Mouse (Mus musculus) stomach, embryonic 16.5 days (tissue): ENCODE results near the gene Tfap2b. TPM values are rescaled to one million over a fixed set of nuclear protein-coding genes. Genes with fewer than 3 reads are reported as not detected.

ENCODE experiments used
- ATAC-seq: fragments of 200-750 bp; cut with Nextera tagmentation; 2 replicates; pipeline ENCODE4 v1.8.0; 2017; ENCODE audit warnings: moderate number of reproducible peaks, moderate TSS enrichment; ENCODE audit not compliant: insufficient read depth, low FRiP score
- H3K27ac ChIP-seq: fragments of 300-500 bp; sonication (generic); 2 replicates; pipeline ENCODE4 v1.5.1; 2014; ENCODE audit warnings: low read length
- H3K27me3 ChIP-seq: fragments of 300-500 bp; sonication (generic); 2 replicates; pipeline ENCODE4 v1.6.1; 2014; ENCODE audit warnings: low read length, control low read depth, mixed read lengths; ENCODE audit not compliant: control insufficient read depth, insufficient read depth
- H3K36me3 ChIP-seq: fragments of 300-500 bp; sonication (generic); 2 replicates; pipeline ENCODE4 v1.6.1; 2014; ENCODE audit warnings: low read length; ENCODE audit not compliant: control insufficient read depth, insufficient read depth
- H3K4me1 ChIP-seq: fragments of 300-500 bp; sonication (generic); 2 replicates; pipeline ENCODE4 v1.6.1; 2014; ENCODE audit warnings: low read length, control low read depth, mixed read lengths; ENCODE audit not compliant: control insufficient read depth, insufficient read depth
- H3K4me2 ChIP-seq: fragments of 300-500 bp; sonication (generic); 2 replicates; pipeline ENCODE4 v1.6.1; 2014; ENCODE audit warnings: low read depth, low read length, mixed read lengths
- H3K4me3 ChIP-seq: fragments of 300-500 bp; sonication (generic); replicated peaks from 2 replicates; pipeline ENCODE4 v1.5.1; 2014; ENCODE audit warnings: mild to moderate bottlenecking, low read length
- H3K9ac ChIP-seq: fragments of 300-500 bp; sonication (generic); 2 replicates; pipeline ENCODE4 v1.6.1; 2014; ENCODE audit warnings: low read length
- H3K9me3 ChIP-seq: fragments of 300-500 bp; sonication (generic); replicated peaks from 2 replicates; pipeline ENCODE4 v1.6.1; 2016; ENCODE audit warnings: low read length, control low read depth; ENCODE audit not compliant: control insufficient read depth
- WGBS: fragments of 180-500 bp; shearing (Covaris S2); extraction: QIAGEN DNeasy Blood & Tissue Kit; methylation state at CpG from one replicate; pipeline ENCODE4 v1.1.7; 2014; 5-methylcytosine and 5-hydroxymethylcytosine counted together
- polyA plus RNA-seq: library from polyadenylated mRNA; unstranded; fragments of >200 nt; fragmentation: Nextera tagmentation; extraction: Ambion mirVana; gene quantifications from 2 replicates; pipeline ENCODE4 v1.2.1, GENCODE M21; 2015

Gene Tfap2b
- polyA plus RNA-seq: 0.08 and 0.11 TPM in 2 replicates

DNA sequence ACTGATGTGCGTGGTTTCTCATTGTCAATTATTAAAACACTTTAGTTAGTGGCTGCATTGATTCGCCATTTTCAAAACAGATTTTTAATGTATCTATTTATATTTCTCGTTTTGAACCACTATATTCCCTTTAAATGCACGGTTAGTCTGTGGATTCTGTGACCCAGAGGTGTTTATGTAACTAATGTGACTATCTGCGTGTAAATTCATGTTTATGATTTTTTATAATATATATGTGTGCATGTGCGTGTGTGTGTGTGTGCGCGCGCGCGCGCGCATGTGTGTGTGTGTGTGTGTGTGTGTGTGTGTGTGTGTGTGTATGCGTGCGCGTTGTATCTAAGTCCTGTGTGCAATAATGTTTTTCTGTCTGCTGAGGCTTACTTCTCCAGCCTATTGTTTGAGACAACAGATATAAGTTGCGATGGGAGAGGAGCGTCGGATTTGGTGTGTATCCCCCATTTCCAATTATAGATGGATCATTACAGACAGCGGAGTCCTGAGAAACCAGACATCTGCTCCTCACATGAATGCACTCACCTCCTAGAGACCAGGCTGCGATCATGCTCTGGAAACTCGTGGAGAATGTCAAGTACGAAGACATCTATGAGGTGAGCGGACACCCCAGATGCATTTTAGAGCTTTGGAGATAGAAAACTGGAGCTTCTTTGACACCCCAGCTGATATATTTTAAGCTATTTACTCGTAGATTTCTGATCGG is at the start of gene Tfap2b:
Gene Tfap2b (plus strand): TSS at position 274 of the 718 bp plus-strand sequence.
- Histone ChIP-seq H3K27me3 (peaks cover 51% of the 10 kb centered on the region), H3K9me3 (no peaks in the 10 kb centered on the region), H3K4me2 (peak within 1 kb of the TSS; percentile 43), H3K9ac (no peak within 1 kb of the TSS), H3K4me3 (peak within 1 kb of the TSS; percentile 31), H3K4me1 (no peaks in the 10 kb centered on the region), H3K27ac (no peak within 1 kb of the TSS), H3K36me3 (no peaks in the 10 kb centered on the region)
- no peak for ATAC-seq
- 4% methylated on average over 25 of the region's 26 CpGs for WGBS

GRCm38 (mm10) chr1:19178742-19179397 is 29.8 kb upstream of the Tfap2b start:
- Histone ChIP-seq H3K4me1 (no peaks in the 10 kb centered on the region), H3K9me3 (no peaks in the 10 kb centered on the region), H3K4me2 (no peak overlapping the region), H3K4me3 (no peak overlapping the region), H3K27me3 (no peaks in the 10 kb centered on the region), H3K27ac (no peak overlapping the region), H3K9ac (no peak overlapping the region), H3K36me3 (no peaks in the 10 kb centered on the region)
- no peak for ATAC-seq
- 8% methylated on average over 4 of the region's 4 CpGs for WGBS

DNA sequence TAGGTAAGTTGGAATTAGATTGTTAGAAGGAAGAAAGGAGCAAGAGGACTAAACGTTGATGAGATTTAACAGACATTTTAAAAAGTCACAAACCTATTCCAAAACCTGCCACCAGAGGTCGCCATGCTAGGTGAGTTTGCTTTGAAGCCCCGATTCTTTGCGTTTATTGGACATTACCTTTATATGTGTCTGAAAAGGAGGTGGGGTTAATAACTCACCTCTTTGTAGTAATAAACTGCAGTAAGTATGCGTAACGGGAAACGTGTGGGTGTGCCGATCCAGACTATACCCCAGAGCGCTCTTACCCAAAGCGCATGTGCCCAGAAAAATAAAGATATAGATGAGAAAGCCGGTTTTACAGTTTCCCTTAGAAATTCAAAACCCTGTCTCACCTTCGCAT is 3.1 kb upstream of the Tfap2b start:
- H3K4me2 ChIP-seq: peak overlapping the region; percentile 48
- H3K4me3 ChIP-seq: peak overlapping the region; percentile 39
- WGBS: 3% methylated on average over 12 of the region's 12 CpGs
- no peak for ATAC-seq
- H3K9ac ChIP-seq: no peak overlapping the region
- H3K9me3 ChIP-seq: no peaks in the 10 kb centered on the region
- peaks cover 24% of the 10 kb centered on the region for H3K27me3 ChIP-seq
- H3K36me3 ChIP-seq: no peaks in the 10 kb centered on the region
- H3K4me1 ChIP-seq: no peaks in the 10 kb centered on the region
- H3K27ac ChIP-seq: no peak overlapping the region

DNA sequence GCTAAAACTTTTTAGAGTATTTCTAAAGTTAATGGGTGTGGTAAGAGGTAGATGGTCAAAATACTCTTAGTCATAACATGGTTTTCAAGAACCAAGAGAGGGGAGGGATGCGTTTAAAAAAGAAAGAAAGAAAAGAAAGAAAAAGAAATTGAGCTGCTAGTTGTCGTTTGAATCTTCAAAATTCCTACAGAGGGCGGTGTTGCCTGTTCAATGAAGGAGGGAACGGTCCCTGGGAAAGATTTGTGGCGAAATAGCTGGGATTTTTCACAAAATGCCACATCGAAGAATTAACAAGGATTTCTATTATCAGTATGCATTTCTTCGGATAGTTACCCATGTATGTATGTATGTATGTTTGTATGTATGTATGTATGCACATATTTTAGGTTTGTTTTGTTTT is 2.5 kb upstream of the Tfap2b start:
- no peak overlapping the region for H3K4me2 ChIP-seq
- ATAC-seq: no peak
- 1% methylated on average over 7 of the region's 7 CpGs for WGBS

DNA sequence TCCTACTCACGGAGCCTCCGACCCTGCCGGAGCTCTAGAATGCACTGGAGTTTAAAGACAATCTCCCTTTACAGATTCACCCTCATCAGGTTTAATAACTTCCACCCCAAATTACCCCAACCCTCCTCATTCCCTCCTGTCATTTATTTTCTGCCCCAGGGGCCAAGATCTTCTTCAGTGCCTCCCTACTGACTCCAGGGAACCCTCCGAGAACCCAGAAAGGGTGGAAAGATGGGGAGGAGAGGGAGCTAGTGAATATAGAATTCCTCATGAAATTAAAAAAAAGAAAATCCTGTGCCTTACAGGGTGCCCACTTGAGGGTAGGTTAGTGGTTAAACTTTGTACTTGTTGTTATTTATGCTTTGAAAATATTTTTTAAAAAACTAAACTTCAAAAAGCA is 1.1 kb upstream of the Tfap2b start:
- Histone ChIP-seq H3K27ac (no peak overlapping the region), H3K4me3 (no peak overlapping the region), H3K36me3 (no peaks in the 10 kb centered on the region), H3K4me2 (no peak overlapping the region), H3K4me1 (no peaks in the 10 kb centered on the region), H3K9ac (no peak overlapping the region), H3K27me3 (peaks cover 42% of the 10 kb centered on the region), H3K9me3 (no peaks in the 10 kb centered on the region)
- WGBS: 9% methylated on average over 4 of the region's 4 CpGs
- no peak for ATAC-seq

More for the DNA sequence above, 2.5 kb upstream of the Tfap2b start:
- Histone ChIP-seq H3K4me1 (no peaks in the 10 kb centered on the region), H3K4me3 (no peak overlapping the region), H3K27ac (no peak overlapping the region), H3K9me3 (no peaks in the 10 kb centered on the region), H3K9ac (no peak overlapping the region), H3K27me3 (peaks cover 29% of the 10 kb centered on the region), H3K36me3 (no peaks in the 10 kb centered on the region)

GRCm38 (mm10) chr1:19209359-19209745 is 638 bp downstream of the Tfap2b start:
- H3K4me2 ChIP-seq: no peak overlapping the region
- under 1% methylated on average over 10 of the region's 10 CpGs for WGBS
- no peaks in the 10 kb centered on the region for H3K4me1 ChIP-seq
- peak overlapping the region; percentile 31 for H3K4me3 ChIP-seq
- H3K9ac ChIP-seq: no peak overlapping the region
- ATAC-seq: no peak
- H3K27ac ChIP-seq: no peak overlapping the region
- no peaks in the 10 kb centered on the region for H3K36me3 ChIP-seq
- H3K27me3 ChIP-seq: peaks cover 56% of the 10 kb centered on the region
- H3K9me3 ChIP-seq: no peaks in the 10 kb centered on the region

GRCm38 (mm10) chr1:19209776-19210175 is 1.1 kb downstream of the Tfap2b start:
- Histone ChIP-seq H3K9me3 (no peaks in the 10 kb centered on the region), H3K4me1 (no peaks in the 10 kb centered on the region), H3K27ac (no peak overlapping the region), H3K9ac (no peak overlapping the region), H3K4me2 (peak overlapping the region; percentile 43), H3K27me3 (peaks cover 60% of the 10 kb centered on the region), H3K4me3 (peak overlapping the region; percentile 31), H3K36me3 (no peaks in the 10 kb centered on the region)
- ATAC-seq: no peak
- WGBS: 1% methylated on average over 31 of the region's 31 CpGs

- Histone ChIP-seq H3K27ac (no peak overlapping the region), H3K4me3 (peak overlapping the region; percentile 31), H3K9ac (no peak overlapping the region), H3K36me3 (no peaks in the 10 kb centered on the region), H3K27me3 (peaks cover 67% of the 10 kb centered on the region), H3K9me3 (no peaks in the 10 kb centered on the region), H3K4me1 (no peaks in the 10 kb centered on the region), H3K4me2 (peak overlapping the region; percentile 43)
- under 1% methylated on average over 30 of the region's 30 CpGs for WGBS
- ATAC-seq: no peak
These were observed 1.7 kb downstream of the Tfap2b start for GRCm38 (mm10) chr1:19210215-19211032.

DNA sequence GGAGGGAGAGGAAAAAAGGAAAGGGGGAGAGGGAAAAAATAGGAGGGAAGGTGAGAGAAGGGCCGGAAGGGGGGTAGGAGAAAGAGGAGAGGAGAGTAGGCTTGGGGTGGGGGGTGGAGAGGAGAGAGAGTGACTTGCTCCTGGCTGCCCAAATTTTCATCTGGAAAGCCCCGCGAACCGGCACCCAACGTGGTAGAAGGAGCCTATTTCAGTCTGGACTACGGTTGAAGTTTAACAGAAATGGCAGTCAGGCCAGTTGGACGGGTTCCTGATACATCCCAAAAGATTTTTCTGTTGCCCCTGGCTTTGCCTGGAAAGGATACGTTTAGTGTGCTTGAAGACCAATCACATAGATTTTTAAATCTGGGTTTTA is 2.3 kb downstream of the Tfap2b start:
- WGBS: 3% methylated on average over 8 of the region's 8 CpGs
- no peak overlapping the region for H3K4me2 ChIP-seq

More for the DNA sequence above, 2.3 kb downstream of the Tfap2b start:
- H3K27ac ChIP-seq: no peak overlapping the region
- no peak overlapping the region for H3K4me3 ChIP-seq
- no peaks in the 10 kb centered on the region for H3K36me3 ChIP-seq
- H3K27me3 ChIP-seq: peaks cover 70% of the 10 kb centered on the region
- ATAC-seq: no peak
- H3K9ac ChIP-seq: no peak overlapping the region
- no peaks in the 10 kb centered on the region for H3K4me1 ChIP-seq
- H3K9me3 ChIP-seq: no peaks in the 10 kb centered on the region
